Mouse (Mus musculus) embryonic facial prominence, embryonic 15.5 days (tissue): ENCODE measurements around the gene Pmvk. TPM values are rescaled to one million over a fixed set of nuclear protein-coding genes. Genes with fewer than 3 reads are reported as not detected.

Experiments used
- ATAC-seq: fragments of 200-750 bp; cut with Nextera tagmentation; 2 replicates; pipeline ENCODE4 v1.8.0; 2017; ENCODE audit warnings: low read depth, moderate TSS enrichment; ENCODE audit not compliant: insufficient number of reproducible peaks, low FRiP score, low TSS enrichment
- H3K27ac ChIP-seq: fragments of 300-500 bp; sonication (generic); replicated peaks from 2 replicates; pipeline ENCODE4 v1.5.1; 2015; ENCODE audit warnings: mild to moderate bottlenecking, inconsistent platforms
- H3K27me3 ChIP-seq: fragments of 300-500 bp; sonication (generic); 2 replicates; pipeline ENCODE4 v1.6.1; 2015; ENCODE audit warnings: inconsistent platforms
- H3K36me3 ChIP-seq: fragments of 300-500 bp; sonication (generic); 2 replicates; pipeline ENCODE4 v1.6.1; 2015; ENCODE audit warnings: mild to moderate bottlenecking, inconsistent platforms
- H3K4me1 ChIP-seq: fragments of 300-500 bp; sonication (generic); 2 replicates; pipeline ENCODE4 v1.6.1; 2015; ENCODE audit warnings: inconsistent platforms
- H3K4me2 ChIP-seq: fragments of 300-500 bp; sonication (generic); replicated peaks from 2 replicates; pipeline ENCODE4 v1.6.1; 2015; ENCODE audit warnings: mild to moderate bottlenecking, inconsistent platforms
- H3K4me3 ChIP-seq: fragments of 300-500 bp; sonication (generic); replicated peaks from 2 replicates; pipeline ENCODE4 v1.5.1; 2015; ENCODE audit warnings: mild to moderate bottlenecking, inconsistent platforms
- H3K9ac ChIP-seq: fragments of 300-500 bp; sonication (generic); 2 replicates; pipeline ENCODE4 v1.6.1; 2015; ENCODE audit warnings: inconsistent platforms
- H3K9me3 ChIP-seq: fragments of 300-500 bp; sonication (generic); replicated peaks from 2 replicates; pipeline ENCODE4 v1.6.1; 2016; ENCODE audit warnings: inconsistent platforms
- WGBS: fragments of 180-500 bp; shearing (Covaris S2); methylation state at CpG from one replicate; pipeline ENCODE4 v1.1.7; 2015; 5-methylcytosine and 5-hydroxymethylcytosine counted together
- polyA plus RNA-seq: library from polyadenylated mRNA; unstranded; fragments of >200 nt; fragmentation: Nextera tagmentation; extraction: Ambion mirVana; gene quantifications from 2 replicates; pipeline ENCODE4 v1.2.1, GENCODE M21; 2015

Pmvk gene
- polyA plus RNA-seq, 1 experiment from 2014 or later = 51.3 TPM

- 67% methylated on average over 1 of the region's 1 CpGs for WGBS
These were observed 1.5 kb downstream of the Pmvk start for GRCm38 (mm10) chr3:89455786-89456285.

DNA sequence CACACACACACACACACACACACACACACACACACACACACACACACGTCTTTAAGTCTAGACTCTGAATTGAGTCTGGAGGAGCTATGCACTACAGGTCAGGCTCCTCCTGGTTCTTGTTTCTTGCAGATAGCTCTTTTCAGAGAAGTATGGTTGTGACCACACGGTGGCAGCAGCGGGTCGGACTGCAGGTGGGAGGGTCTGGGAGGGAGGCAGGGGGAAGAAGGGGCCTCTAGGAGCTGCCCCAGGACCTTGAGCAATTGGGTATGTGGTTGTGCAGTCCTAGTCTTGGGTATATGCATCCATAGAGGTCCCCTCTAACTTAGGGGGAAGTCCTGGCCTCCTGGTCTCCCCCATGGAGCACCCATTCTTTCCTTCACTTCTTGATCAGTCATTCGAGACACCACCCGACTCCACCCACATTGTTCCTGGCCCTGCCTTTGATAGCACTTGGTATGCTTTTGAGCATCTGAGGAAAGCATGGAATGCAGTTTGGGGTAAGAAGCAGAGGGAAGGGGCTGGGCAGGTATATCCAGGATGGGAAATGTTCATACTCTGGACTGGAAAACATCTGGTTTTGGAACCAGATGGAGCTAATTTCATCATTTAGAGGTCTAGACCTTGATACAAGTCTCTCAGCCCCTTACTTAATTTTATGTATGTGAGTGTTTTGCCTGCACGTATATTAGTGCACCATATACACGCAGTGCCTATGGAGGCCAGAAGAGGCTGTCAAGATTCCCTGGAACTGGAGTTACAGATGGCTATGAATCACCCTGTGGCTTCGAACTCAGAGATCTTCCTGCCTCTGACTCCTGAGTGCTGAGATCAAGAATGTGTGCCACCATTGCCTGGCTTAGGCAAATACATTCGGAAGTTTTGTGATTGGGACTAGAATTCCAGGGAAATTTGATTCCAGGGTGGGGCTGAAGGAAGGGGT lies 2.7 kb downstream of the Pmvk start:
- Histone ChIP-seq H3K27ac (no peak overlapping the region), H3K9ac (no peak overlapping the region), H3K27me3 (no peaks in the 10 kb centered on the region), H3K4me1 (peaks cover 19% of the 10 kb centered on the region), H3K9me3 (no peaks in the 10 kb centered on the region), H3K4me2 (no peak overlapping the region), H3K4me3 (no peak overlapping the region), H3K36me3 (no peaks in the 10 kb centered on the region)
- WGBS = 30% methylated on average over 10 of the region's 10 CpGs
- ATAC-seq = peak; percentile 35; the same call in 1 of the 2 replicates

More at GRCm38 (mm10) chr3:89455786-89456285, 1.5 kb downstream of the Pmvk start:
- Histone ChIP-seq H3K4me1 (peaks cover 19% of the 10 kb centered on the region), H3K36me3 (no peaks in the 10 kb centered on the region), H3K9me3 (no peaks in the 10 kb centered on the region), H3K4me2 (no peak overlapping the region), H3K4me3 (no peak overlapping the region), H3K27ac (no peak overlapping the region), H3K9ac (no peak overlapping the region), H3K27me3 (no peaks in the 10 kb centered on the region)
- ATAC-seq = no peak

DNA sequence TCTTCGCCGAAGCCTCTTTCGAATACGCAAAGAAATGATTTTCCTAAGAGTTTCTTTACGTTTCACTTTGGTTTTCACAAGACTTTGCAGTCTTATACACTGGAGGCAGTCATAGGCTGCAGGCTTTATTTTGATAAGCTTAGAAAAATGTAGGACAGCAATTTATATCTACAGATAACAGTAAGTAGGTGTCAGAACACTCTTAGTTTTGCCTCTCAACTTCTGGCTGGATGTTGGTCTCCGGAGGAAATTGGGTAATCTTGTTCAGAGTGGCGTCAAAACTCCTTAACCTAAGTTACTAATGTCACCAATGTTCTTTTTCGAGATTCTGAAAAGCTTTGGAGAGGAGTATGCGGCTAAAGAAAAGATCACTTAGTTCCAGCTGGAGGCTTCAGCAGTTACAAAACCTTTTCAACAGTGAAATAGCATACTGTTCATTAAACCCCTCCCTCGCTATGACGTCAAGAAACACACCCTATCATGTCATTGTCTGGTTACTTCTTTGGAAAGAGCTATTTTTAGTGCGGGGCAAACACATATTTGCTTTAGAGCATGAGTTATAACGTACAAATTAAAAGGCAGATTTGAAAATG lies 4.1 kb downstream of the Pmvk start:
- peak overlapping the region; percentile 63; the same call in 1 of the 2 replicates for H3K27ac ChIP-seq
- H3K4me1 ChIP-seq = peaks cover 19% of the 10 kb centered on the region
- no peaks in the 10 kb centered on the region for H3K9me3 ChIP-seq
- H3K9ac ChIP-seq = no peak overlapping the region
- no peaks in the 10 kb centered on the region for H3K27me3 ChIP-seq
- peak overlapping the region; percentile 66 for H3K4me3 ChIP-seq
- no peak for ATAC-seq
- 44% methylated on average over 13 of the region's 13 CpGs for WGBS
- H3K4me2 ChIP-seq = peak overlapping the region; percentile 59
- no peaks in the 10 kb centered on the region for H3K36me3 ChIP-seq

DNA sequence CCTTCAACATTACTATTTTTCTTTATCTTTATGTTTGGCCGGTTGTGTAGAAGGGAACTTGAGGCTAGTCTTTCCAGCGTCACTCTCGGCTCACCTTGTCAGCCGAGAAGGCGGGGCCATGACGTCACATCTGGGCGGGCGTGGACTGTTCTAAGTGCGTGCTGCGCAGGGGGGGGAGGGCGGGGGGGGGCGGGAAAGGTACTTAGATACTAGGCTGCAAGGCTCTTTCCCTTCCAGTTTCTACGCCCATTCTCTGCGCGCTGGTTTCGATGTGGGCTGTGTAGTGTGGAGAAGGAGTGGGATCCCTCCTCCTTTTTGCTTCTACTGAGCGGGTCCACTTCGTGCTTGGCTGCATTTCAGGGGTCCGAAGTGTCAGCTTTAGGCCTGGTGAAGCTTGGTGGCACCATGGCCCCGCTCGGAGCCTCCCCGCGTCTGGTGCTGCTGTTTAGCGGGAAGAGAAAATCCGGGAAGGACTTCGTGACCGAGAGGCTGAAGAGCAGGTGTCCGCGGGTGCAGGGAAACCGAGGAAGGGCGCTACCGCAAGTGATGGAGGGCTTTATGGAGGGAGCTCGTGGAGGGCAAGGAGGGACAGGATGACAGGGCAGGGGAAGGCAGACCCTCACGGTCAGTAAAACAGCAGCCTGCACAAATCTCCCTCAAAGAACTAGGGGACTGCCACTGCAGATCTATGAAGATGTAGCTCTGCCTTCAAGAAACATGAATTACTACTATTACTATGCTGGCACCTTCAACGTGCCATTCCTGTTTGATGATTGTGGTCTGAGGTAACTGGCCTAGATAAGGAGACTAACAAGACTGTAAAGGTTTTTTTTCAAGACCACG lies 4.8 kb downstream of the Pmvk start:
- Histone ChIP-seq H3K9ac (peak overlapping the region; percentile 54), H3K27me3 (no peaks in the 10 kb centered on the region), H3K27ac (peak overlapping the region; percentile 82), H3K4me1 (peaks cover 19% of the 10 kb centered on the region), H3K4me3 (peak overlapping the region; percentile 66), H3K9me3 (no peaks in the 10 kb centered on the region), H3K4me2 (peak overlapping the region; percentile 59), H3K36me3 (no peaks in the 10 kb centered on the region)
- ATAC-seq = peak; percentile 87
- under 1% methylated on average over 36 of the region's 36 CpGs for WGBS

DNA sequence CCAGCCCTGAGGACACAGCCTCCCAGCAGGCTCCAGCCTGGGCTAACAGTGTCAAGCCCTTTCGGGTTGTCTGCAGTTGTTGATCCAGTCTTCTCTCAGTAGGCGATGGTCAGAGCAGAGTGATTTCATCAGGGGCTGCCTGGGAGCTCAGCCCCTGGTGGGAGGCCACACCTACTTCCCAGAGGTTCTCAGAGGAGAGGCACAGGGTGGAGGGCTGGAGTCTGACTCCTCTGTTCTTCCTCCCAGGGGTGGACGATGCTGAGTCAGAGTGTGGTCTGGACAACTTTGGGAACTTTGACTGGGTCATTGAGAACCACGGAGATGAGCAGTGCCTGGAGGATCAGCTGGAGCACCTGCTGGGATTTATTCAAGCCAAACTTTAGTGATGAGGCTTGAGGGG lies 13.9 kb downstream of the Pmvk start:
- H3K4me2 ChIP-seq = no peak overlapping the region
- H3K36me3 ChIP-seq = peaks cover 21% of the 10 kb centered on the region
- H3K4me3 ChIP-seq = no peak overlapping the region
- no peak for ATAC-seq
- H3K9me3 ChIP-seq = no peaks in the 10 kb centered on the region
- WGBS = 47% methylated on average over 4 of the region's 4 CpGs
- no peak overlapping the region for H3K9ac ChIP-seq
- H3K27me3 ChIP-seq = no peaks in the 10 kb centered on the region
- H3K4me1 ChIP-seq = no peaks in the 10 kb centered on the region
- no peak overlapping the region for H3K27ac ChIP-seq

- no peaks in the 10 kb centered on the region for H3K27me3 ChIP-seq
- WGBS = 68% methylated on average over 7 of the region's 7 CpGs
- no peak overlapping the region for H3K4me3 ChIP-seq
- H3K36me3 ChIP-seq = peaks cover 21% of the 10 kb centered on the region
- no peaks in the 10 kb centered on the region for H3K9me3 ChIP-seq
- no peak overlapping the region for H3K9ac ChIP-seq
- H3K27ac ChIP-seq = no peak overlapping the region
- ATAC-seq = no peak
- no peak overlapping the region for H3K4me2 ChIP-seq
- H3K4me1 ChIP-seq = no peaks in the 10 kb centered on the region
These were observed 17.9 kb downstream of the Pmvk start for GRCm38 (mm10) chr3:89472280-89472679.

DNA sequence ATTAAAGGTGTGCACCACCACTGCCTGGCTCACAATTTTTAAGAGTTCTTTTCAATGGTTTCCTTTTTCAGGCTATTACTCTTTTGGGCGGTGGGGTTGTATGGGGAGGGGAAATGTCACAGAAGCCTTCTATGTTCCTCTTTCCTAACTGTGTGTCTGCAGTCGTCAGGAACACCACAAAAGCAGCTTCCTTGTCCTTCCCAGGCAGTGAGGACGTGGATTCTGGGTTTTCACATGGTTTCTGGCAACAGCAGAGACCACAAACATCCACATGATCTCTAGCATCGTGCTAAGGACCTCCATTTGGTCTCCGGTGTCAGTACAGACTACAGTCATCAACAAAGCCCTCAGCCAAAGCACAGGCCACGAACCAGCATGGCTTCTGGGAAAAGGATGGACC lies 19.5 kb downstream of the Pmvk start:
- WGBS = 62% methylated on average over 6 of the region's 6 CpGs
- Histone ChIP-seq H3K27ac (no peak overlapping the region), H3K4me2 (no peak overlapping the region), H3K36me3 (0 out of 2 replicates have a peak, but pooled peaks cover 8% of the 10 kb centered on the region), H3K9ac (no peak overlapping the region), H3K27me3 (no peaks in the 10 kb centered on the region), H3K4me3 (no peak overlapping the region), H3K9me3 (no peaks in the 10 kb centered on the region), H3K4me1 (no peaks in the 10 kb centered on the region)
- no peak for ATAC-seq

- Histone ChIP-seq H3K27me3 (no peaks in the 10 kb centered on the region), H3K27ac (no peak overlapping the region), H3K9me3 (no peaks in the 10 kb centered on the region), H3K4me2 (no peak overlapping the region), H3K4me1 (no peaks in the 10 kb centered on the region), H3K4me3 (no peak overlapping the region), H3K36me3 (no peaks in the 10 kb centered on the region), H3K9ac (no peak overlapping the region)
- 71% methylated on average over 6 of the region's 6 CpGs for WGBS
- no peak for ATAC-seq
These were observed 24.7 kb downstream of the Pmvk start for GRCm38 (mm10) chr3:89479055-89479454.

- no peak overlapping the region for H3K27ac ChIP-seq
- H3K27me3 ChIP-seq = no peaks in the 10 kb centered on the region; the same call in 1 of the 2 replicates
- WGBS = 40% methylated on average over 2 of the region's 2 CpGs
- H3K9me3 ChIP-seq = no peaks in the 10 kb centered on the region
- H3K4me1 ChIP-seq = peaks cover 6% of the 10 kb centered on the region; the same call in 1 of the 2 replicates
- H3K4me3 ChIP-seq = no peak overlapping the region
- ATAC-seq = no peak
- no peak overlapping the region for H3K4me2 ChIP-seq
- no peaks in the 10 kb centered on the region for H3K36me3 ChIP-seq
- no peak overlapping the region for H3K9ac ChIP-seq
These were observed 27.1 kb downstream of the Pmvk start for GRCm38 (mm10) chr3:89481488-89481887.

GRCm38 (mm10) chr3:89482249-89482648 lies 27.9 kb downstream of the Pmvk start:
- no peak for ATAC-seq
- Histone ChIP-seq H3K4me3 (no peak overlapping the region), H3K4me1 (peaks cover 6% of the 10 kb centered on the region; the same call in 1 of the 2 replicates), H3K36me3 (no peaks in the 10 kb centered on the region), H3K9ac (no peak overlapping the region), H3K27ac (no peak overlapping the region), H3K4me2 (no peak overlapping the region), H3K27me3 (no peaks in the 10 kb centered on the region; the same call in 1 of the 2 replicates), H3K9me3 (no peaks in the 10 kb centered on the region)
- 80% methylated on average over 5 of the region's 5 CpGs for WGBS
